Mouse (Mus musculus) adrenal gland, postnatal 36 days (tissue): ENCODE results near the gene Spr. TPM values are rescaled to one million over a fixed set of nuclear protein-coding genes. Genes with fewer than 3 reads are reported as not detected.
"Not testable (repeated sequence)": the region's sequence is repeated elsewhere in the genome, so short reads cannot be mapped to it uniquely, and the experiment has no call there.

Experiments used
- DNase-seq, 2 experiments: peaks; one replicate each; pipeline ENCODE4 v3.0.0; 2021; ENCODE audit warnings: mixed read lengths in 1 of 2
- long read RNA-seq, 2 experiments: library from polyadenylated mRNA; stranded (forward); transcript quantifications; one replicate each; pipeline ENCODE4 v2.0.0; 2021; ENCODE audit warnings: borderline sequencing depth in 2 of 2
- total RNA-seq, 2 experiments: library from RNA; stranded (reverse); gene quantifications; 2 replicates each; pipeline ENCODE4 v1.2.3; 2021

The Spr gene
- 10 to 100 TPM; 57.5 to 85.7 TPM for total RNA-seq
- long read RNA-seq, experiment 1, transcript Spr-201 (3 exons, 1,230 nt) = major isoform, 44 of 51 reads
- long read RNA-seq, experiment 1, partial matches to known transcripts = 6 of 51 reads
- long read RNA-seq, experiment 1, other reads (novel, unspliced or antisense) = 0 of 51 reads
- long read RNA-seq, experiment 2, transcript Spr-201 (3 exons, 1,230 nt) = major isoform, 20 of 21 reads
- long read RNA-seq, experiment 2, partial matches to known transcripts = 0 of 21 reads
- long read RNA-seq, experiment 2, other reads (novel, unspliced or antisense) = 1 of 21 reads

DNA sequence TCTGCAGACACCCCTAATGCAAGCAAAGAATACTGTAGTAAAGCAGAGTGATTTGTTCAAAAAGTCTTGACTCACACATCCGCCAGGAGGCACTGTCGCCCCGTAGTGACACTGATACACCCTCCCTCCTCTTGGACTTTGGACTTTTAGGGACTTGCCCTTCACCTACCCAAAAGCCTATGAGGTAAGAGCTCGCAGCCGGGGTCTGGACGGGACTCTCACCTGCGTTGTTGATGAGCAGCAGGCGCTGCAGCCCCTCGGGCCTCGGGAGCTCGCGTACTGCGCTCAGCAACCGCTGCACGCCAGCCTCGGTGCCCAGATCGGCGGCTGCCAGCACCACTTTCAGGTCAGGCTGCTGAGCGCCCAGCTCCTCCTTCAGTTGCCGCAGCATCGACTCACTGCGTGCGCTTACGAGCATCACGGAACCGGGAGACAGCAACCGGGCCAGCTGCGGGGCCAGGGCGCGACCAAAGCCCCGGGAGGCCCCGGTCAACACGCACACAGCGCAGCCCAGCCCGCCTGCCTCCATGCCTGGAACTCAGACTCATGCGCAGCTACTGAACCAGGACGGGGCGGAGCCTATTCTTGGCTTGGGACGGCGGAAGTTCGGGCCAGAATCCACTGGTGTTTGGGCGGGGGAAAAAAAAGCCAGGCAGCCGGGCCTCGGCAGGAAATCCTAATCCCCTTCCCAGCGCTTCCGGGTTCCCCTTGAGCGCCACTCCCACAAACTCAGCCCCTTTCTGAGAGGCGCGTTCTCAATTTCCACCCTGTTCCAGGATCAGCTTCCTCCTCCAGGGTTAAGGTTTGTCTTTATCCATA, at the start of gene Spr:
Spr (minus strand) TSS at position 550 of the 819 bp plus-strand sequence.
- peak; percentile 95 to 96 for DNase-seq

DNA sequence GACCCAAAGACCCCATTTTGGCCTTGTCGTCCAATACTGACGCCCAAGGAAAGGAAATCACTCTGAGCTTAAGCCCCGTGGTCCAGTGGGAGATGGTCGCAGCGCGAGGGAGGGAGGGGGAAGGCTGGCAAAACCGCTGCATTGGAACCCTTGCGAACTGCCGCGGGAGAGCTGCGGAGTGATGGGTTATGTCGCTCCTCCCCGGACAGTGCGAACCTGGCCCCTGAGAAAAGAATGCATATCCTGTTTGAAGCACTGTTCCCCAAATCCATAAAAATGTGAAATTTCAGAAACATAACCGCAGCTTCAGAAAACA, 49.1 kb upstream of the Spr start:
- no peak for DNase-seq

DNA sequence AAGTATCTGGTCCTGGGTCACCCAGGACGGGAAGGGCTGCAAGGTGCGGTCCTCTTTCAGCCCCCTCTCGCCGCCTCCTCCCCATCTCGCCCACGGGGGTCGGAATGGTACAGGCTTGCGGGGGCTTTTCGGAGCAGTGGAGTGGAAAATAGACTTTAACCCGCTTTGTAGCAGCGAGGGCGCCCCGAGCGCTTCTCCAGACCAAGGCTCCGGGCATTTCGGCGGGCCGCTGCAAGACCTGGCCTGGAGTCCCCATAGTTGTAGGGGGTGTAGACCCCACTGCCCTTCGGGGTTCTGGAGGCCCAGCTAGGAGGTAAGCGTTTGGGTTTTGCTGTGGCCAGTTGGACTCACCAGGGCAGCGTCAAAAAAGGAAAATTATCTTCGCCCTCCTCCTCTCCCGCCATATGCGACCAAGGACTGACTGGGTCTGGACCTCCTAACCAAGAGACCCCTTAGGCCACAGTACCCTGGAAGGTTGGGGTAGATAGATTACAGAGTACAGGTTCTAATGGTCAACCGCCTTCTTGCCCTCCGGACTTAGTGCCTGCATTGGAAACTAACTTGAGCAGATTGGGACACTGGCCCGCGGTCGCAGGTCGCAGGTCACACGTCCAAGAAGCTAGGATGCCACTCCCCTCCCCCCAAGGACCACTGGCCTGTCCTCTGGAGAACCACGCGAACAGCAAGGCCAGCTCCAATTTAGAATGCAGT, 48.6 kb upstream of the Spr start:
- DNase-seq = no peak

DNA sequence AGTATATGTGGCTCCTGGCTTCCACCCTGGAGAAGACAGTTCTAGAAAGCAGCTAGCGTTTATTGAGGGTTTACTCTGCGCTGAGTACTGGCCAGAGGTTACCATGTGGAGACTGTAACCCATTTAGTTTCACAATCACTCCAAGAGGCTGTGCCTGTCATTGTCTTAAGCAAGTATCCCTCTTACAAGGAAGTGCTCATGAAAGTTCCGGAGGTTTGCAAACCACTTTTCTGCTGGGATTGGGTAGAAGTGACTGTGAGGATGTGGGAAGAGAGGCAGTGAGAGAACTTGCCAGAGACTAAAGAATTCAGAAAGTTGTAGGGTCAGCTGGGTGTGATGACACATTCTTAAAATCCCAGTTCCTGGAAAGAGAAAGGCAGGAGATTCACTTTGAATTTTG, 46.4 kb upstream of the Spr start:
- DNase-seq = no peak

DNA sequence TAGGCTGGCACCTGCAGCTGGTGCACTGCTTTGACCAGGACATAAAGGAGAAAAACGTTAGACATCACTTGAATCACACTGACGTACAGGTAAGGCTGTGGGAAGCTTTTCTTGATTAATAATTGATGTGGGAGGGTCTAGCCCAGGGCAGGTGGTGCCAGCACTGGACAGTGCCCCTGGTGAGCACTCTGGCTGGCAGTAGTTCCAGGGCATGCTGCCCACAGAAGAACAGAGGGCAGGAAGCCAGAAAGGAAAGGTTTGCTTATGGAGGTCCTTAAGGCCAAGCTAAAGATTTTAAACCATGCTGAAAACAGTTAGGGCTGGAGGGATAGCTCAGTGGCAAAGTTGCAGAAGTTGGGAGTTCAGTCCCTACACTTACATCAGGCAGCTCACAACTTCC, 42.5 kb upstream of the Spr start:
- DNase-seq = no peak

DNA sequence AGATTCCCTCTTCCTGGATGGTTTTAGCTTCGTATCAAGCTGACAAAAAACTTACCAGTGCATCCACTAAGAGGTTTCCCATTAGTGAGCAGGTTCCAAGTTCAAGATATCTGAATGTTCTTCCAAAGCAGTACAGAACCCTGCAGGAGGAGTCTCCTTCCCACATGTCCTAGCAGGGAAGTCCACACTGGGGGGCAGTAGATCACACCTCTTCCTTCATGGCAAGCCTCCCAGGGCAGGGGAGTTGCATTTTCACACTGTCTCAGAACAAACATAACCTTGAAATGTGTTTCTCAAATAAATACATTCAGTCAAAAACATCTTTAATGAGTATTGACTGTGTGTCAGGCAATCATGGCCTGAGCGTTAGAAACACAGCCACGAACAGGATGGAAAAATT, 42.0 kb upstream of the Spr start:
- no peak for DNase-seq

DNA sequence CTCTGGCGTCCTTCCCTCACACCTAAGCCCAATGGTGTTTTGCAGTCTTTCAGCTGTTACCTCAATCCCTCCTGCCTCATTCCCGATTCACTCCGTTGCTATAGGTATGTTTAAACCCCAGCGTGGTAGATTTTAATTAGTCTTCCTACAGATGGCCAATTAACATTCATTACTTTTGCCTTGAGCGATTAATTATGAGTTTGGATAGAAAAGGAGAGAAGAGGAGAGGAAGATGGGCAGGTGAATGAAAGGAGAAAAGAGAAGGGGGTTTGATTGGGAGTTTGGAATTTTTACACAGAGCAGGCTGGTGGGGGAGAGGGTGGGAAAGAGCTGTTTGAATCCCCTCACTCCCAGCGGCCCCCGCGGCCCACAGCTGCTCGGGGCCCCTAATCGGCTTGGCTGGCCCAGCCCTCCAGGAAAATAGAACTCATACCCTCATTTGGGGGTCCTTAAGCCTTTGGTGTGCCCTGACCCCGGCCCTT, 27.9 kb upstream of the Spr start:
- DNase-seq = no peak

DNA sequence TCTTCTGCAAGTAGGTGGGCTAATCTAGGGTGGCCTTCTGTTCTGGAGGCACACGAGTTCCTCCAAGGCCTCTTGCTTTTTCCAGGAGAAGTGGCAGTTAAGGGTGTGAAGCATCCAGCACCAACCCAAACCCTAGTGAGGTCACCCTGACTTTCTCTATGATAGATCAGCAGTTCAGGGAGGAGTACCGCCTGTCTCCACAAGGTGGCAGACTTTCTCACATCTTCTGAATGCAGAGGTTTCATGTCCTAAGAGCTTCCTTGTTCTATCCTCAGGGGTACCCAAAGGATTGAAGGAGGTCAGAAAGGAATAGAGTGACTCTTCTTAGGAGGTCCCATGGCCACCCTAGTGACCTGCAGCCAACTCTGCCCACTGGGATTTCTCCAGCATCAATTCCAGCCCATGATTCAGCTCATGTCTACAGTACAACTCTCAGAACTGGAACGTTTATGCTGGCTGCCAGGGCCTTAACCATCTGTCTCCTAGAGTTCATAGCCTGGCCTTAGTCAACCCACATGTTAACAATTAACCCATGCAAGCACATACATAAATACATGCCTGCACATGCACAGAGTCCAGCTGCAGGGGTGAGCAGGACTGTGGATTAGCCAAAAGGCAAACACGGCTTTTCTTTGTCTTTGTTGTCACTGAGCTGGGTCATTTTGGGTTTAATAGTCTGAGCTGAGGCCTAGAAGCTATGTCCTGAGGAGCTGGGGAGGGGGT, 22.8 kb upstream of the Spr start:
- DNase-seq = peak; percentile 71 to 77

DNA sequence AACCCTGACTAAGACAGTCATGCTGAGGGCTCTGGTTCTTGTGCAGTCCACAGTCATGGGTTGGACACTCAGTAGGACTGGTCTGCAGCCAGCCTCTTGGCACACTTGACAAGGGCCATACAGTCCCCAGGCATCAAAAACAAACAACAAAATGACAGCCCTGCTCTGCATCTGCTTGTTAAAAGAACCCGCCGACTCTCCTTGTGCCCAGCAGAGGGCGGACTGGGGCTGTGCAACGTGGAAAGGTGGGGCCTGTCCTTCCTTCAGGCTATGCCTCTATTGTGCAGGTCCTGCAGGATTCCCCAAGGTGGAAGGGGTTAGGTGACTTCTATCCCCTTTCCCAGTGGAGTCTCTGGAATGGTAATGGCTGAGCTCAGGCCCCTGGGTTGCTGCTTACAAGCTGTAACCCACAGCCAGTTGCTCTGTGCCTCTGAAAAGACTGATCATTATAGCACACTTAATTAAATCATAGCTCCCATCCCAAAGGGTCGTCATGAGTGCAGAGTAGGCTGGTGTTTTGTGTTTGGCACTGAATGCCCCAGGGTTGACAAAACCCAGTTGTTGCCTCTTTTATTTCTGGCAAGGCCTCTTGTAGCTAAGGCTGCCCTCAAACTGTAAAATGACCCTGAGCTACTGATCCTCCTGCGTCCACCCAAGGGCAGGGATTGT, 21.7 kb upstream of the Spr start:
- peak; percentile 64 to 75 for DNase-seq

DNA sequence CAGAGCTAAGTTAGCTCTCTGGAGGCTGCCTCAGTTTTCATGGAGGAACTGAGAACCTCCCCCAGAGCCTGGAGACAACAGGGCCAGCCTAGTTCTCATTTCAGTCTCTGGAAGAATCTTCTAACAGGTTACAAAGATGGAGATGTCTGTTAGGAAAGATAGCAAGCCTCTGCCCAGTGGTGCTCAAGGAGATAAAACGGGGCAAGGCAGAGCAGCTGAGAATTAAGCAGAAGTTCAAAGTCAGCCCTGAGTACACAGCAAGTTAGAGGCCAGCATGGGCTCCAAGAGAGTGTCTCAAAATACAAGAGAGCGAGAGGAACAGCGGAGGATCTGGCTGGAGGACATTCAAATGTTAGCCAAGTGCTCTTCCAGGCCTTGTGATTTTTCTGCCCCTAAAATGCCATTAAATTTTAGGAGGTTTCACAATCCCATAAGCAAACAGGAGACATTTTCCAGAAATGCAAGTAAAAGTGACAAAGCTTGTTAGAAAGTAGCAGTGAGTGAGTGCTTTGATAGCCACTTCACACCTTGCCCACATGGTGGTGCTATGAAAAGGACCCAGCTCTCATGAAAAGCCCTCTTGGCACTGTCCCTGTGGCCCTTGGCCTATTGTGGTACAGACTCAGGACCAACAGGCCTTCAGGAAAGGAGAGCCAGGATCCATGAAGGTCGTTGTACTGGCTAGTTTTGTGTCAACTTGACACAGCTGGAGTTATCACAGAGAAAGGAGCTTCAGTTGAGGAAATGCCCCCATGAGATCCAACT, 20.7 kb upstream of the Spr start:
- DNase-seq = not testable (repeated sequence)

DNA sequence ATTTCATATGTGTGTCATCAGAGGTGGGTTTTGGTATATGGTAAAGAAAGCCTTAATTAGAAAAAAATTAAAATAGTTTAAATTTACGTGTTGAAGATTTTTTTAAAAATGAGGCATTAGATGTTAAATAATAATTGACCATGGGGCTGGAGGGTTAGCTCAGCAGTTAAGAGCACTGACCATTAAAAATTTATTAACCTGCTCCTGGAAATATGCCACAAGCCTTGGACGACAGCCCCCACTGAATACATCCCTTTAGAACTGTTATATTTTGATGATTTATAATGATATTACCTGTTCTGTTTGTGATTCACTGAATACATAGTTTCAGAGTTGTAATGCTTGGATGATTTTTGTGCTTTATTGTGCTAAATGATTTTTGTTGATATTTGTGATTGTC, 19.0 kb upstream of the Spr start:
- not testable (repeated sequence) for DNase-seq

DNA sequence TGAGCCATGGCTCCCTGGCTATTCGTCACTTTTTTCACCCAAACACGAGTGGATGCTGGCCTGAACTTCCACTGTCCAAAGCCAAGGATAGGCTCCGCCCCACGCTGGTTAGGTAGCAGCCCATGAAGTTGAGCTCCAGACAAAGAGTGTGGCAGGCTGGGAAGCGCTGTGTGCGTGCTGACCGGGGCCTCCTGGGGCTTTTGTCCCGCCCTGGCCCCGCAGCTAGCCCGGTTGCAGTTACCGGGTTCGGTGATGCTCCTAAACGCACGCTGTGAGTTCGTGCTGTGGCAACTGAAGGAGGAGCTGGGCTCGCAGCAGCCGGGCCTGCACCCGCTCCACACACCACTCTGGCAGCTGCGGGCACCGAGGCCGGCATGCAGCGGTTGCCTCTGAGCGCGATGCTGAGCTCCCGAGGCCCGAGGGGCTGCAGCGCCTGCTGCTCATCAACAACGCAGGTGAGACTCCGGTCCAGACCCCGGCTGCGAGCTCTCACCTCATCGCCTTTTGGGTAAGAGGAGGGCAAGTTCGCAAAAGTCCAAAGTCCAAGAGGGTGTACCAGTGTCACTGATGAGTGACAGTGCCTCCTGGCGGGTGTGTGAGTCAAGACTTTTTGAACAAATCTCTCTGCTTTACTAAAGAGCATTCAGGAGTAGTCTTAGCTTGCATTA, 17.4 kb upstream of the Spr start:
- peak; percentile 60 to 70 for DNase-seq

DNA sequence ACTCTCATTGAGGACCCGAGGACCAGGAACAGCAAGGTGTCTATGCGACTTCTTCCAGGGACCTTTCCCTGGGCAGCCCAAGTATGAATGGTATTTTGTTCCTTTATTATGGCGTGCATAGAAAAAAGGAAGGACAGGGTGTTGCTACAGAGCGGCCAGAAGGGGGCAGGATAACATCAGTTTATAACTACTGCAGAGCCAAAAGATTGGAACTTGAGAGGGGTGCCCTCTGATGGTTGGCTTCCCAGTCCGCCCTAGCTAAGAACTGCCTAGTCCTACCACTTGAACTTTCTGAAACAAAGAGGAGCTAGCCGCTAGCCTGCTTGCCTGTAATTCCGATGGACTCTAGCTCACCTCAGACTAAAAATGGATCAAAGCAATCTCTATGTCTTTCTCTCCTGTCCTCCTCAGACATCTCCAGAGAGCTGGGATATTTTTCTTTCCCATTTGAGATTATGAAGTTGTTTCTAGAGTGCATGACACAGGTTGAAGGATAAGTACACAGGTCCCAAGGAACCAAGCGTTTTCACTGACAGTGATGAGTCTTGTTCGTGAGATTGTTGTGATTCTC, 16.5 kb upstream of the Spr start:
- peak; percentile 77 to 88 for DNase-seq

DNA sequence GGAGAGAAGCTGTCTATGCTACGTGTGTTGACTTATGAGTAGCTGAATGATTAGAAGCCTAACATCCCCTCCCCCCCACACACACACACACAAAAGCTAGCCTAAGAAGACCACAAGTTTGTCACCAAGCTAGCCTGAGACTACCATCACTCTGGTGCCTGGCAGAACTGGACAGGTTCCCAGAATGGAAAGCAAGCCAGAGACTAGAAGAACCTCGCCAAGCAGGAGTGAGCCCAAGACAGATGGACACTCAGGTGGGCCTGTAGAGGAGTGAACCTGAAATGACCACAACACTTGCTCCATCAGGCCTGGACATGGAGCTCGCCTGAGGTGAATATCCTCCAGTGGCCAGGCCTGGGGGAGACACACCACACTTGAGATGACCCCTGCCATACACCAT, 12.8 kb upstream of the Spr start:
- DNase-seq = no peak

DNA sequence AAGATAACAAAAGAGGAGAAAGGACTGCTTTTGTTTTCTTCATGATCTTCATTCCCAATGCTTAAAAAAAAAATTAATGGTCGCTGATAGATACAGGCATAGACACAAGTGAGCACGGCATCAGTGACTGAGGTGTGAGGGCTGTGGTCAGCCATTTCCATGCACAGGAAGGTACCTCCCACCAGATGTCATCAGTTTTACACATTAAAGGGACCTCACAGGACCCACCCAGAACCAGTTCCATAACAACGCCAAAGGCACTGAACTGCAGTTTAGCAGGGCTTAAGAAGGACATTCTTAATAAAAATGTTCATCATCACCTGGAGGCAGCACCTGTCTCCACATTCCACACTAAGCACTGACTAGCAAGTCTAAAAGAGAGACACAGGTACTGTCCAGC, 10.1 kb upstream of the Spr start:
- no peak for DNase-seq

DNA sequence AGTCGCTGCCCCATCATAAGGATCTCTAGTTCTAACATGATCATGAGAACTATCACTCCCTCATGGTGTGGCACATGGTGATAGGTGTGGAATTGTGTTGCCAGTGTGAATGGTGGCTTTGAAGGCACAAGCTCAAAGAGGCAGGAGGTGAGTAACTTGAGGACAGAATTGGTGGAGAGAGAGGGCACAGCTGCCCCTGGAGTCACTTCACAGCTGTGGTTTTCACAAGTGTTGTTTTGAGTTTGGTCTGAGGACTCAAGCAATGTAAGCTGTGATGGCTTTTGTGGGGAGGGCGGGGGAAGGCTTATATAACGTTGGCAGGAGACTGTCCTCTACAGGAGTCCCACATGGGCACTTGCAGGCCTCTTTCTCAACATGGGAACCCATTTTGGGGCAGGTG, 6.9 kb upstream of the Spr start:
- DNase-seq = no peak

DNA sequence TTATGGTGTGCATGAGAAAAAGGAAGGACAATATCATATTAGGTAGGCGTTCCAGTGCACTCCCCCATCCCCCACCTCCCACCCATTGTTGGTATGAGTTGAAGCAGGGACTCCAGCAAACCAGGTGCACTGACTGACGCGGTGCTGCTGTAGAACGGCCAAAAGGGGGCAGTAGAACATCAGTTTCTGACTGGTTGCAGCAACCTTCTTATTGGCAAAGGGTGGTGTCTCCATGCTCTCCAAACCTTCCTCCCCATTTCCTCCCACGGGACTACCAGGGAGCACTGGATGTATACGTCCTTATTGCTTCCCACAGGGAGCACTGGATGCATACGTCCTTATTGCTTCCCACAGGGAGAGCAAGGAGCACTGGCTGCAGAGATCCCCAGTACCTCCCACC, 3.4 kb upstream of the Spr start:
- peak; percentile 41 to 69 for DNase-seq

DNA sequence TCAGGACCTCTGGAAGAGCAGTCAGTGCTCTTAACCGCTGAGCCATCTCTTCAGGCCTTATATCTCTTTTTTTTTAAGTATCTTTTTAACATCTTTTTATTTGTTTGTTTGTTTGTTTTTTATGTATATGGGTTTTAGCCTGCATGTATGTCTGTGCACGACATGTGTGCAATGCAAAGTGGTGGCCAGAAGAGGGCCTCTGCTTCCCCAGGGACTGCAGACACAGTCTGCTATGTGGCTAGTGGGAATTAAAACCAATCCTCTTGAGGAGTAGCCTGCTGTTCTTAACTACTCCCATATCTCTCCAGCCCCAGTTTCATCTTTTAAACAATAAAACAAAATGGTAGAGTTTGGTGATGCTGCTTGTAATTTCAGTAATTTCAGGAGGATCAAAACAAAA, 2.0 kb upstream of the Spr start:
- DNase-seq = no peak

DNA sequence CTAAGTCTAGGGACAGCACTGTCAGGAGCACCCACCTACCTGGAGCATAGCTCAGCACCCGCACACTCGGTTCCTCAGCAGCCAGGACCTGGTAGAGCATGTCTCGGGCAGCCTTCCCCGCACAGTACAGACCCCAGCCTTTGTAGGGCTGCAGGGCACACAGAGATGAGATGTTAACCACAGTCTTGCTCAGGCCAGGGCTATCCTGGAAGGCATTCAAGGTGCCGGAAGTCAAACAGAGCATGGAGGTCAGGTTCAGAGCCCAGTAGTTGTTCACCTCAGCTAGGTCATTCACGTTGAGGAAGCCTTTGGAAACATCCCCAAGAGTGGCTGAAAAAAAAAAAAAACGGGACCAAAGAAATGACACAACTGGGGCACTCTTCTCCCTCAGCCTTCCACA, 782 bp downstream of the Spr start:
- not testable (repeated sequence) for DNase-seq

DNA sequence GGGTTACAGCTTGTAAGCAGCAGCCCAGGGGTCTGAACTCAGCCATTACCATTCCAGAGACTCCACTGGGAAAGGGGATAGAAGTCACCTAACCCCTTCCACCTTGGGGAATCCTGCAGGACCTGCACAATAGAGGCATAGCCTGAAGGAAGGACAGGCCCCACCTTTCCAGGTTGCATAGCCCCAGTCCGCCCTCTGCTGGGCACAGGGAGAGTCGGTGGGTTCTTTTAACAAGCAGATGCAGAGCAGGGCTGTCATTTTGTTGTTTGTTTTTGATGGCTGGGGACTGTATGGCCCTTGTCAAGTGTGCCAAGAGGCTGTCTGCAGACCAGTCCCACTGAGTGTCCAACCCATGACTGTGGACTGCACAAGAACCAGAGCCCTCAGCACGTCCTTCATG, 4.8 kb downstream of the Spr start:
- peak; percentile 36 to 50 for DNase-seq
